Mouse (Mus musculus) heart, adult 10 weeks (tissue): ENCODE data around the gene F930015N05Rik. TPM values are rescaled to one million over a fixed set of nuclear protein-coding genes. Genes with fewer than 3 reads are reported as not detected.

Source experiments
- polyA plus RNA-seq: library from polyadenylated mRNA; stranded (reverse); fragments of 350-450 nt; fragmentation: Illumina TruSeq; extraction: RNeasy Lipid Tissue Mini Kit (QIAGEN cat#74804); gene quantifications from one replicate; pipeline ENCODE4 v1.2.3, GENCODE M21; 2014; ENCODE audit warnings: low read depth, low replicate concordance

F930015N05Rik gene
- not detected for polyA plus RNA-seq

DNA sequence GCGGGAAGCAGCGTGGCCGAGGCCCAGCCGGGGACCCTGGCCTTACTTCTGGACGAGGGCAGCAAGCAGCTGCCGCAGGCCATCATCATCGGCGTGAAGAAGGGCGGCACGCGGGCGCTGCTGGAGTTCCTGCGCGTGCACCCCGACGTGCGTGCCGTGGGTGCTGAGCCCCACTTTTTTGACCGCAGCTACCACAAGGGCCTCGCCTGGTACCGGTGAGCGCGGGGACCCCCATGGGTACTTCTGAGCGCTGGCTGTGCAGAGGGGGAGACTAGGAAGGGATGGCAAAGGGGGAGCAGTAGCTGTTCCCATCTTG, at the start of gene F930015N05Rik:
F930015N05Rik (minus strand) TSS at position 242 of the 316 bp plus-strand sequence.

DNA sequence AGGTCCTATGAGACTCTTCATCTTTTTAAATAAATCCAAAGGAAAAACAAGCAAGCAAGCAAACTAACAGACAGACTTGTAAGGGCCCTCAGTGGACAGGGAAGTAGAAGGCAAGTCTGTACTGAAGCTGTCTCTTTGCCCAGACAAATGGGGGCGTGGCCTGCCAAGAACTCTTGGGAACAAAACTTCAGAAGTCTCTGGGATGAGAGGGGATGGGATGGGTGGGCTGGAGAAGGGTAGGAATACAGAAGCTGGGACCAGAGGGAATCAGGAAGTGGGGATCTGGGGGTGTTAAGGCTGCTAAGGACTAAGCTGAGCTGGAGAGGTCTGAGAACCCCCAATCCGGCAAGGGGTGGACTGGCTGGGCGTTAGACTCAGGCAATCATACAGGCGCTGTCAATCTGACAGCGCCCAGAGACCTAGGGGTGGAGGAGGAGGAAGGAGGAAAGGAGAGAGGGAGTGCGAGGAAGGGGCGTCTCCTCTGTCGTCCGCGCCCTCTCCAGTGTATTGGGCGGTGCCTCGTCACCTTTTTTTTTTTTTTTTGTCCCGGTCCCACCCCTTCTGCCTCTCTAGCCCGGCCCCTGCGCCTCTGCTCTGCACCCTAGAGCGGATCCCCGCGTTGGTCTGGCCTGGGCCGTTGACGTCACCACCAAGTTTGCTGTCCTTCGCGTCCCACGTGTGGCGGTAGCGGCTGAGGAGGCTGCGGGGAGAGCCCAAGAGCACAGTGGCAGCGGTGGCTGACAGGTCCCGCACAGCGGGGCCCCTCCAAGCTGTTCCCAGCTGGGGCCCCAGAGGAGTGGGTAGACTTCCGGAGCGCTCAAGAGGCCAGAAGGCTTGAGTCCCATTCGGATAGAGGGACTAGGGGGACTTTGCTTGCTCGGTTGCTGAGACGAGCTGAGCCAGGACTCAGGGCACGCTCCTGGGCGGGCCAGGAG, 1.6 kb downstream of the F930015N05Rik start, which contains the start of gene Hs3st3a1:
Hs3st3a1 (plus strand) TSS at position 722 of the 935 bp plus-strand sequence.

Other genes starting within 250 kb of the F930015N05Rik start
- gene Hs3st3a1, start 1.3 kb downstream of the F930015N05Rik start, polyA plus RNA-seq = 0.42 TPM